Mouse (Mus musculus): Measurements from ENCODE around the gene Pcid2.

DNA sequence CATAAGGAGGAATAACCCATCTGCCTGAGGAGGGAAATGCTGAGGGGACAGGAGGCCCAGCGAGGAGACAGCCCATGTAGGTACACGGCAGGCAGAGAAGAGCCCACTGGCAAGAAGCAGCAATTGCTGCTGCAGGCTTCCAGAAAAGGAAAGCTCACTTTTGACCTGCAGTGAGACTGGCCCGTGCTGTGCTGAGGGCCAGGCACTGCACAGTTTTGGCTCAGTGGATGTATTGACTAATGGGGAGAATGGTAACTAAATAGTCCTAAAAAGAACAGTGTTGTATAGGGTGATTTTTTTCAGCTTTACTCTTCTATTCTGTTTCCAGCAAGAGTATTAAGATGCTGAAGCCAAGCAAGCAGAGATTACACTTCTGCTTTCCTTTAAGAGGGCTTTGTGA, 13.3 kb upstream of the Pcid2 start:
- TF ChIP-seq GATA1 (IDR thresholded peaks at IDR 0.05; ENCODE audit: borderline replicate concordance, low read length): no peak
- TF ChIP-seq FLI1 (IDR thresholded peaks at IDR 0.05; ENCODE audit: low read length): no peak
